Comparison of ENCODE assay signal across 22 mouse cellular contexts in genomic region chr12:71534199-71534598, GRCm38 (mm10).
A peak's percentile ranks its signal among the peaks of the same experiment; 100 is the strongest.
DNase-seq lines count a peak whose midpoint lies in the region; ATAC-seq and TF ChIP-seq lines count a peak whose summit lies in the region.
"Had no signal": no experiment of that assay in that cellular context is flagged by ENCODE, and none has a peak within 500 bp of the region (broad histone marks: within the 10 kb centered on the region; RNA-seq: fewer than 3 reads in every experiment).

No protein-coding gene starts in this region.

- no peak for DNase-seq in forebrain, embryonic 11.5 days (ENCODE audit: low spot score)
- peak; percentile 54 for DNase-seq in forebrain, postnatal 0 days
- peak; percentile 62 for DNase-seq in hindbrain, postnatal 0 days (ENCODE audit: low spot score)
- DNase-seq in midbrain, postnatal 0 days (ENCODE audit: low spot score), result peak; percentile 67
- DNase-seq in adrenal gland, adult 2 months, result no peak
- no peak for DNase-seq in spleen, postnatal 36 days (ENCODE audit: low spot score in 2 of 2)
- no peak for DNase-seq in ovary, postnatal 14 days (ENCODE audit: low spot score)
- DNase-seq: cerebellum, adult 11 months; cerebellum, postnatal 36 days; gastrocnemius, postnatal 25 days; heart, postnatal 4 days; kidney, adult 18-20 months; kidney, postnatal 14 days; layer of hippocampus, adult 9-11 months; liver, embryonic 13.5 days; thymus, postnatal 14 days had no signal

- ATAC-seq in forebrain, embryonic 11.5 days (replicated peaks; ENCODE audit: low FRiP score), result peak; percentile 49
- peak; percentile 60 for ATAC-seq in forebrain, postnatal 0 days
- ATAC-seq in hindbrain, postnatal 0 days, result peak; percentile 65
- ATAC-seq in midbrain, postnatal 0 days (ENCODE audit: low FRiP score), result peak; percentile 38; the same call in 1 of the 2 replicates
- no peak for ATAC-seq in intestine, embryonic 16.5 days

- H3K9me3 ChIP-seq in forebrain, embryonic 11.5 days (ENCODE audit: control insufficient read depth, low read length), result no peaks in the 10 kb centered on the region
- no peaks in the 10 kb centered on the region for H3K9me3 ChIP-seq in forebrain, postnatal 0 days (ENCODE audit: low read length)
- no peaks in the 10 kb centered on the region for H3K9me3 ChIP-seq in hindbrain, postnatal 0 days (ENCODE audit: low read length)
- no peaks in the 10 kb centered on the region for H3K9me3 ChIP-seq in midbrain, postnatal 0 days (ENCODE audit: low read length)
- H3K9me3 ChIP-seq in intestine, embryonic 16.5 days (ENCODE audit: control insufficient read depth, low read length), result no peaks in the 10 kb centered on the region
- H3K9me3 ChIP-seq: embryonic facial prominence, embryonic 10.5 days; heart, embryonic 12.5 days; limb, embryonic 12.5 days; liver, embryonic 13.5 days; lung, embryonic 15.5 days had no signal

- H3K36me3 ChIP-seq in forebrain, embryonic 11.5 days (ENCODE audit: control insufficient read depth, insufficient read depth, low read length), result no peaks in the 10 kb centered on the region
- H3K36me3 ChIP-seq in forebrain, postnatal 0 days (ENCODE audit: insufficient read depth), result no peaks in the 10 kb centered on the region
- no peaks in the 10 kb centered on the region for H3K36me3 ChIP-seq in hindbrain, postnatal 0 days (ENCODE audit: insufficient read depth, low read length)
- no peaks in the 10 kb centered on the region for H3K36me3 ChIP-seq in midbrain, postnatal 0 days (ENCODE audit: insufficient read depth, low read length)
- H3K36me3 ChIP-seq in intestine, embryonic 16.5 days (ENCODE audit: control insufficient read depth, insufficient read depth, low read length), result no peaks in the 10 kb centered on the region
- H3K36me3 ChIP-seq: embryonic facial prominence, embryonic 10.5 days; heart, embryonic 12.5 days; limb, embryonic 12.5 days; liver, embryonic 13.5 days; lung, embryonic 15.5 days had no signal

- no peak for TF ChIP-seq CTCF in forebrain, postnatal 0 days (IDR thresholded peaks at IDR 0.05; ENCODE audit: low read depth)
- no peak for TF ChIP-seq CTCF in hindbrain, postnatal 0 days (IDR thresholded peaks at IDR 0.05; ENCODE audit: low read depth)
- no peak for TF ChIP-seq CTCF in midbrain, postnatal 0 days (IDR thresholded peaks at IDR 0.05)

- H3K27ac ChIP-seq in forebrain, embryonic 11.5 days (ENCODE audit: low read depth, low read length), result peak overlapping the region; percentile 73
- H3K27ac ChIP-seq in forebrain, postnatal 0 days (ENCODE audit: low read depth, low read length), result peak overlapping the region; percentile 42
- peak overlapping the region; percentile 18; the same call in 1 of the 2 replicates for H3K27ac ChIP-seq in hindbrain, postnatal 0 days
- peak overlapping the region; percentile 60 for H3K27ac ChIP-seq in midbrain, postnatal 0 days (ENCODE audit: low read depth, low read length)
- H3K27ac ChIP-seq in intestine, embryonic 16.5 days (ENCODE audit: low read length), result no peak overlapping the region
- H3K27ac ChIP-seq: limb, embryonic 12.5 days; liver, embryonic 13.5 days; lung, embryonic 15.5 days had no signal

- no peaks in the 10 kb centered on the region for H3K27me3 ChIP-seq in forebrain, embryonic 11.5 days (ENCODE audit: control insufficient read depth, insufficient read depth, low read length)
- H3K27me3 ChIP-seq in forebrain, postnatal 0 days (ENCODE audit: insufficient read depth, low read length), result no peaks in the 10 kb centered on the region
- H3K27me3 ChIP-seq in hindbrain, postnatal 0 days (ENCODE audit: insufficient read depth, low read length), result no peaks in the 10 kb centered on the region
- no peaks in the 10 kb centered on the region for H3K27me3 ChIP-seq in midbrain, postnatal 0 days (ENCODE audit: insufficient read depth, low read length)
- no peaks in the 10 kb centered on the region for H3K27me3 ChIP-seq in intestine, embryonic 16.5 days (replicated peaks; ENCODE audit: control insufficient read depth, insufficient read depth, low read length)
- H3K27me3 ChIP-seq: heart, embryonic 12.5 days; liver, embryonic 13.5 days; lung, embryonic 15.5 days had no signal

- no peak overlapping the region for H3K4me2 ChIP-seq in forebrain, embryonic 11.5 days (ENCODE audit: low read depth, low read length, severe bottlenecking)
- no peak overlapping the region for H3K4me2 ChIP-seq in forebrain, postnatal 0 days (ENCODE audit: low read depth)
- no peak overlapping the region for H3K4me2 ChIP-seq in hindbrain, postnatal 0 days (ENCODE audit: low read depth, low read length)
- no peak overlapping the region for H3K4me2 ChIP-seq in midbrain, postnatal 0 days (ENCODE audit: low read depth, low read length, poor library complexity, severe bottlenecking)
- no peak overlapping the region for H3K4me2 ChIP-seq in intestine, embryonic 16.5 days (ENCODE audit: low read depth, low read length)
- H3K4me2 ChIP-seq: heart, embryonic 12.5 days; limb, embryonic 12.5 days; liver, embryonic 13.5 days; lung, embryonic 15.5 days had no signal

- WGBS in forebrain, embryonic 11.5 days, result 78% methylated on average over 4 of the region's 4 CpGs
- 61% methylated on average over 4 of the region's 4 CpGs for WGBS in forebrain, postnatal 0 days
- WGBS in hindbrain, postnatal 0 days, result 64% methylated on average over 4 of the region's 4 CpGs
- 43% methylated on average over 4 of the region's 4 CpGs for WGBS in midbrain, postnatal 0 days
- 80% methylated on average over 4 of the region's 4 CpGs for WGBS in intestine, embryonic 16.5 days

- H3K9ac ChIP-seq in forebrain, embryonic 11.5 days (ENCODE audit: low read length), result no peak overlapping the region
- no peak overlapping the region for H3K9ac ChIP-seq in forebrain, postnatal 0 days
- no peak overlapping the region for H3K9ac ChIP-seq in hindbrain, postnatal 0 days (replicated peaks; ENCODE audit: low read length)
- H3K9ac ChIP-seq in midbrain, postnatal 0 days (replicated peaks; ENCODE audit: low read length, poor library complexity, severe bottlenecking), result no peak overlapping the region
- no peak overlapping the region for H3K9ac ChIP-seq in intestine, embryonic 16.5 days (ENCODE audit: low read depth, low read length)
- H3K9ac ChIP-seq: heart, embryonic 12.5 days; limb, embryonic 12.5 days; liver, embryonic 13.5 days; lung, embryonic 15.5 days had no signal

- no peak overlapping the region for H3K4me3 ChIP-seq in forebrain, embryonic 11.5 days (ENCODE audit: low read depth, low read length)
- H3K4me3 ChIP-seq in forebrain, postnatal 0 days (ENCODE audit: low read depth, low read length), result no peak overlapping the region
- no peak overlapping the region for H3K4me3 ChIP-seq in hindbrain, postnatal 0 days (ENCODE audit: low read length)
- H3K4me3 ChIP-seq in midbrain, postnatal 0 days (ENCODE audit: low read depth, low read length), result no peak overlapping the region
- no peak overlapping the region for H3K4me3 ChIP-seq in intestine, embryonic 16.5 days (ENCODE audit: low read length)
- H3K4me3 ChIP-seq: embryonic facial prominence, embryonic 10.5 days; heart, embryonic 12.5 days; limb, embryonic 12.5 days; liver, embryonic 13.5 days; lung, embryonic 15.5 days; megakaryocyte, embryonic 14.5 days had no signal

- H3K4me1 ChIP-seq in forebrain, embryonic 11.5 days (replicated peaks; ENCODE audit: control insufficient read depth, insufficient read depth, low read length), result peaks cover 6% of the 10 kb centered on the region; the same call in 1 of the 2 replicates
- peaks cover 7% of the 10 kb centered on the region for H3K4me1 ChIP-seq in forebrain, postnatal 0 days (ENCODE audit: insufficient read depth)
- peaks cover 15% of the 10 kb centered on the region for H3K4me1 ChIP-seq in hindbrain, postnatal 0 days (ENCODE audit: insufficient read depth, low read length)
- H3K4me1 ChIP-seq in midbrain, postnatal 0 days (ENCODE audit: insufficient read depth, low read length), result peaks cover 9% of the 10 kb centered on the region; the same call in 1 of the 2 replicates
- H3K4me1 ChIP-seq in intestine, embryonic 16.5 days (ENCODE audit: control insufficient read depth, insufficient read depth, low read length), result peaks cover 5% of the 10 kb centered on the region
- H3K4me1 ChIP-seq: limb, embryonic 12.5 days; liver, embryonic 13.5 days; lung, embryonic 15.5 days; megakaryocyte, embryonic 14.5 days had no signal

Comparison
In these comparisons a context has a peak if more than half of its experiments do, and no peak if none do; other contexts are left out.
1. DNase-seq: peak in forebrain, postnatal 0 days (single experiment), hindbrain, postnatal 0 days (single experiment) and midbrain, postnatal 0 days (single experiment); none in forebrain, embryonic 11.5 days (single experiment), adrenal gland, adult 2 months (single experiment), spleen, postnatal 36 days (0 of 2) and ovary, postnatal 14 days (single experiment).